Mouse (Mus musculus) cerebellum, adult 2 months (tissue): Measurements from ENCODE around the gene Chd3.

Experiments used
- CTCF ChIP-seq: fragments of 200-500 bp; IDR thresholded peaks from 2 replicates; pipeline ENCODE4 v1.5.1; 2011; ENCODE audit warnings: low read depth, mild to moderate bottlenecking, control low read depth, low read length, moderate library complexity, borderline replicate concordance; ENCODE audit not compliant: insufficient read depth
- POLR2A ChIP-seq: fragments of 200-500 bp; IDR thresholded peaks from 2 replicates; pipeline ENCODE4 v1.6.1; 2011; ENCODE audit warnings: low read length, control low read depth, borderline replicate concordance; ENCODE audit not compliant: insufficient read depth

DNA sequence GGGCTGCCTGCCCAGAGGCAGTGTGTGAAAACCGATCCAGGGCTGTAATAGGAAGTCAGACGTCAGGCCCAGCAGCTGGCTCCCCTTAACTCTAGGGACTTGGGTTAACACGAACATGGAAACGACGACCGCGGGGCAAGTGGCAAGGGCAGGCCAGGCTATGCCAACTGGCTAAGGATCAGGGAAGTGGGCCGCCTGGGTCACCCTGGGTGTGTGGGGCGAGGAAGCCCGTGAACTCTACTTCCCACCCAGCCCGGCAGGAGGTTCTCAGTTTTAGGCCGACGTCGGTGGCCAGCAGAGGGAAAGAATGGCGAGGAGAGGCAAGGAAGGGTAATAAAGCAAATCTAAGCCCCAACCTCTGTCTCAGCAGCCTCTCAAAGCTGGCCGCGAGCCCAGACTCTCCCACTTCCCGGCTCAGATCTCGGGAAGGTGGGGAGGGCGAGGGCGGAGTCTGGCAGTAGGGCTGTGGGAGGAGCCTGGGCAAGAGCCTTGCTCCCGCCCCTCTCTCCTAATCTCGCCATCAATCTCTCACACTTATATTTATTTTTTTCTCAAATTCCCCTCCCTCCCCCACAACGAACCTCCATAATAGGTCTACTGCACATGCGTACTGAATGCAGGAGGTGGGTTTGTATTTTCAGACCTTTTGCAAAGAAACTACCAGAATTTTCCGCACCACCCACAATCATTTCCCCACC is 2.9 kb downstream of the Chd3 start:
- TF ChIP-seq CTCF = no peak
- TF ChIP-seq POLR2A = no peak
